Mouse (Mus musculus) forebrain, embryonic 11.5 days (tissue): Measurements from ENCODE around the gene Casq2. TPM values are rescaled to one million over a fixed set of nuclear protein-coding genes. Genes with fewer than 3 reads are reported as not detected.
A peak's percentile ranks its signal among the peaks of the same experiment; 100 is the strongest.

Experiments used
- ATAC-seq: fragments of 200-750 bp; cut with Nextera tagmentation; replicated peaks from 2 replicates; pipeline ENCODE4 v1.8.0; 2017; ENCODE audit warnings: moderate TSS enrichment; ENCODE audit not compliant: low FRiP score
- DNase-seq: peaks from one replicate; pipeline ENCODE4 v3.0.0-alpha.2; 2017; ENCODE audit warnings: low spot score
- H3K27ac ChIP-seq: fragments of 300-500 bp; sonication (generic); 2 replicates; pipeline ENCODE4 v1.5.1; 2014; ENCODE audit warnings: low read depth, low read length
- H3K27me3 ChIP-seq: fragments of 300-500 bp; sonication (generic); 2 replicates; pipeline ENCODE4 v1.6.1; 2014; ENCODE audit warnings: mild to moderate bottlenecking, low read length, mixed read lengths; ENCODE audit not compliant: control insufficient read depth, insufficient read depth
- H3K36me3 ChIP-seq: fragments of 300-500 bp; sonication (generic); 2 replicates; pipeline ENCODE4 v1.6.1; 2014; ENCODE audit warnings: mild to moderate bottlenecking, low read length, moderate library complexity, mixed read lengths; ENCODE audit not compliant: control insufficient read depth, insufficient read depth
- H3K4me1 ChIP-seq: fragments of 300-500 bp; sonication (generic); replicated peaks from 2 replicates; pipeline ENCODE4 v1.6.1; 2014; ENCODE audit warnings: low read length, mixed read lengths; ENCODE audit not compliant: control insufficient read depth, insufficient read depth
- H3K4me2 ChIP-seq: fragments of 300-500 bp; sonication (generic); 2 replicates; pipeline ENCODE4 v1.6.1; 2014; ENCODE audit warnings: low read depth, mild to moderate bottlenecking, low read length, moderate library complexity, mixed read lengths; ENCODE audit not compliant: severe bottlenecking
- H3K4me3 ChIP-seq: fragments of 300-500 bp; sonication (generic); 2 replicates; pipeline ENCODE4 v1.5.1; 2014; ENCODE audit warnings: low read depth, low read length
- H3K9ac ChIP-seq: fragments of 300-500 bp; sonication (generic); 2 replicates; pipeline ENCODE4 v1.6.1; 2014; ENCODE audit warnings: low read length
- H3K9me3 ChIP-seq: fragments of 300-500 bp; sonication (generic); 2 replicates; pipeline ENCODE4 v1.6.1; 2016; ENCODE audit warnings: low read length, mixed read lengths; ENCODE audit not compliant: control insufficient read depth
- WGBS: fragments of 180-500 bp; shearing (Covaris S2); extraction: QIAGEN DNeasy Blood & Tissue Kit; methylation state at CpG from one replicate; pipeline ENCODE4 v1.1.7; 2014; 5-methylcytosine and 5-hydroxymethylcytosine counted together
- polyA plus RNA-seq: library from polyadenylated mRNA; unstranded; fragments of >200 nt; fragmentation: Nextera tagmentation; extraction: Ambion mirVana; gene quantifications from 2 replicates; pipeline ENCODE4 v1.2.1, GENCODE M21; 2014

Casq2 gene
- polyA plus RNA-seq: not detected in 2 replicates

DNA sequence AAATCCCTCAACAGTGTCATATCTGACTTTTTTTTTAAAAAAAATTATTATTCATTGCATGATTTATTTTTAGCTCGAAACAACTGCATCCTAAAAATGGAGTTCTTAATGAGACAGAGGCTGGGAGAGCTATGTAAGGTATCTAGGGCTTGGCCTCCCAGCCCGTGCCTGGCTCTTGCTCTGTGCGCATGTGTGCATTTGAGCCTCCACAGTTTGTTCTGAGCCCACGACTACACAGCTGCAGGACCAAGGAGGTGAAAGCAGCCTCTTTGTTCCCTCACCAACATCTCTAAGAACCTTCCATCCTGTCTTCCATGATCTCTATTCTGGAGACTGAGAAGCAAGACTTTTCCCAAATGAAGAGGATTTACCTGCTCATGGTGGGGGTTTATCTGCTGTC, at the start of gene Casq2:
Gene Casq2 (plus strand): TSS at position 133 of the 400 bp plus-strand sequence.
- Histone ChIP-seq H3K9ac (no peak within 1 kb of the TSS), H3K4me2 (no peak within 1 kb of the TSS), H3K4me1 (0 out of 2 replicates have a peak, but pooled peaks cover 2% of the 10 kb centered on the region), H3K36me3 (no peaks in the 10 kb centered on the region), H3K9me3 (no peaks in the 10 kb centered on the region), H3K4me3 (no peak within 1 kb of the TSS), H3K27ac (no peak within 1 kb of the TSS), H3K27me3 (peaks cover 2% of the 10 kb centered on the region; the same call in 1 of the 2 replicates)
- no peak for ATAC-seq
- WGBS: 81% methylated on average over 4 of the region's 4 CpGs
- no peak for DNase-seq

DNA sequence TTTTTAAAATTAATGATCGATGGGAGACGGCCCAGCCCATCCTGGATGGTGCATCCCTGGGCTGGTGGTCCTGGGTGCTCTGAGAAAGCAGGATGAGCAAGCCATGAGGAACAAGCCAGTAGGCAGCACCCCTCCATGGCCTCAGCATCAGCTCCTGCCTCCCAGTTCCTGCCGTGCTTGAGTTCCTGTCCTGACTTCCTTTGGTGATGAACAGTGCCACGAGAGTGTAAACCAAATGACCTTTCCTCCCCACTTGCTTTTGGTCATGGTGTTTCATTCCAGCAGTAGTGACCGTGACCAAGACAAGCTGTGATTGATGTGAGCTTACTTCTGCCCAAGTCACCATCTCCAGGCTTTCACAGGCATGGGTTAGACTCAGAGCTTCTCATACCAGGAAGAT, 48.4 kb upstream of the Casq2 start:
- H3K4me2 ChIP-seq: no peak overlapping the region
- no peak overlapping the region for H3K9ac ChIP-seq
- no peaks in the 10 kb centered on the region for H3K9me3 ChIP-seq
- no peaks in the 10 kb centered on the region for H3K27me3 ChIP-seq
- no peaks in the 10 kb centered on the region for H3K36me3 ChIP-seq
- no peak overlapping the region for H3K27ac ChIP-seq
- no peak for ATAC-seq
- WGBS: 96% methylated on average over 5 of the region's 5 CpGs
- DNase-seq: no peak
- H3K4me1 ChIP-seq: no peaks in the 10 kb centered on the region
- H3K4me3 ChIP-seq: no peak overlapping the region

DNA sequence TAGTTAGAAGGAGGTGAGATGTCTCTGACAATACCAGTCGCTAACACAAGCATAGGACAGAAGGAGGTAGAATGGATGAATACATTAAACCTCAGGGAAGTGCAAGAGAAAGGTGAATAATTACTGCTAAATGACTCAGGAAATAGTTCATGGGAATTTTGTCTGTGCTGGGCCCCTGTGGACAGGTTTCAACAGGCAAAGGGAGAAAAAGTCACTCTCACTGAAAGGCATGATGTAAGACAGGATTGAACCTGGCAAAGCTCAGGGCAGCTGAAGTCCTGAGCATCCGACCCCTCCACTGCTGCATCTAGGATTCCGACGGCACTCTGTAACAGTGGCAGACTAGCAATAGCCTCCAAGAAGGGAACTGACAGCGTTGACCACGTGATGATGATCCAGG, 47.6 kb upstream of the Casq2 start:
- Histone ChIP-seq H3K9ac (no peak overlapping the region), H3K9me3 (no peaks in the 10 kb centered on the region), H3K27me3 (no peaks in the 10 kb centered on the region), H3K36me3 (no peaks in the 10 kb centered on the region), H3K4me3 (no peak overlapping the region), H3K27ac (no peak overlapping the region), H3K4me1 (no peaks in the 10 kb centered on the region), H3K4me2 (no peak overlapping the region)
- no peak for ATAC-seq
- WGBS: 86% methylated on average over 6 of the region's 6 CpGs
- no peak for DNase-seq

DNA sequence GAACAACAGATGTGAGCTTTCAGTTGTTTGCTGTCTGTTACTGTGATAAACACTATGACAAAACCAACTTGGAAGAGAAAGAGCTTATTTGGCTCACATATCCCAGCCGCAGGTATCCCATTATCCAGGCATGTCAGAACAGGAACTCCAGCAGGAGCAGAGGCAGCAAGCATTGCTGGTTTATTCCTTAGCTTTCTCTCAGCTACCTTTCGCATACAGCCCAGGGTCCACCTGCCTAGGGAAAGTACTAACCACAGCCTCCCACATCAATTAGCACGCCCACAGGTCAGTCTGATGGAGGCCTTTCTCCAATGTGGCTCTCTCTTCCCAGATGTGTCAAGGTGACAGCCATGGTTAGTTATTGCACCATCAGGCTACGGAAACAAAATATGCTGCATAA, 44.6 kb upstream of the Casq2 start:
- Histone ChIP-seq H3K36me3 (no peaks in the 10 kb centered on the region), H3K4me2 (no peak overlapping the region), H3K4me1 (no peaks in the 10 kb centered on the region), H3K9me3 (no peaks in the 10 kb centered on the region), H3K27ac (no peak overlapping the region), H3K27me3 (no peaks in the 10 kb centered on the region), H3K9ac (no peak overlapping the region), H3K4me3 (no peak overlapping the region)
- WGBS: 91% methylated on average over 4 of the region's 4 CpGs
- ATAC-seq (no peak), DNase-seq (no peak)

DNA sequence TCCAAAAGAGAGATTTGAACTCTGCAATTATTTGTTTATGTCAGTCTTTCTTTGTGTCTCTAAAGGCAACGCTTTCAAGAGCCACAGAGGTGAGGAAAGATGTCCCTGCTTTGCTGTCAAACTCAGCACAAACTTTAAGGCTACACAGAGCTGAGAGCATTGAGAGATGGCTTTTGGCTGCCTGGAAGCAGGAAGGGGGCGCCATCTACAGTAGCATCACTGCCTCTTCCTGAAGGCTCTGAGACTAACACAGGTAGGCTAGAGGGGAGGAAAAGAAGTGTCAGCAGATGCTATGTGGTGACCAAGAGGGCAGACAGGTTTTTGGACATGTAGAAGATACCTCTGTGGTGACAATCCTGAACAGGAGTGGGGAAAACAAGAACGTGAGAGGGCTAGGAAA, 41.1 kb upstream of the Casq2 start:
- Histone ChIP-seq H3K27me3 (no peaks in the 10 kb centered on the region), H3K9ac (no peak overlapping the region), H3K36me3 (no peaks in the 10 kb centered on the region), H3K4me1 (no peaks in the 10 kb centered on the region), H3K4me2 (no peak overlapping the region), H3K4me3 (no peak overlapping the region), H3K27ac (no peak overlapping the region), H3K9me3 (no peaks in the 10 kb centered on the region)
- WGBS: 31% methylated on average over 3 of the region's 3 CpGs
- DNase-seq (no peak), ATAC-seq (no peak)

DNA sequence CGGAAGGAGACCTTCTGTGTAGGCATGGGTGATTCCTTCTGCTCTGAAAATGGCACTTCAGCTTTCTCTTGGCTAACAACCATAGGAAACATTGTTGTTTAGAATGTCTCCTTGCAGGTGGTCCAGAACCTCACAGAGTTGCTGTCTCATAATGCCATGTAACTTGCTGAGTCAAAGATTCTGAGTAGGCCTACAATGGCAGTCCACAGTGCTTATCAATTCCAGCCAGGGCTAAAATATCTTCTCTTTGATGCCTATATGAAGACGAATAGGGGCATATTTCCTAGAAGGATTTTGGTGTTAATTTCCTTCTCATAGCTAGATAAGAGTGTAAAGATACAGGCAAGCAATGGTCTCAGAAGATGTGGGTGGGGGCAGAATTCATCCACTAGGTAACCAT, 38.7 kb upstream of the Casq2 start:
- no peak overlapping the region for H3K27ac ChIP-seq
- no peaks in the 10 kb centered on the region for H3K4me1 ChIP-seq
- 94% methylated on average over 2 of the region's 2 CpGs for WGBS
- H3K4me2 ChIP-seq: no peak overlapping the region
- no peaks in the 10 kb centered on the region for H3K27me3 ChIP-seq
- H3K36me3 ChIP-seq: no peaks in the 10 kb centered on the region
- no peak overlapping the region for H3K4me3 ChIP-seq
- ATAC-seq (no peak), DNase-seq (no peak)
- no peak overlapping the region for H3K9ac ChIP-seq
- no peaks in the 10 kb centered on the region for H3K9me3 ChIP-seq

DNA sequence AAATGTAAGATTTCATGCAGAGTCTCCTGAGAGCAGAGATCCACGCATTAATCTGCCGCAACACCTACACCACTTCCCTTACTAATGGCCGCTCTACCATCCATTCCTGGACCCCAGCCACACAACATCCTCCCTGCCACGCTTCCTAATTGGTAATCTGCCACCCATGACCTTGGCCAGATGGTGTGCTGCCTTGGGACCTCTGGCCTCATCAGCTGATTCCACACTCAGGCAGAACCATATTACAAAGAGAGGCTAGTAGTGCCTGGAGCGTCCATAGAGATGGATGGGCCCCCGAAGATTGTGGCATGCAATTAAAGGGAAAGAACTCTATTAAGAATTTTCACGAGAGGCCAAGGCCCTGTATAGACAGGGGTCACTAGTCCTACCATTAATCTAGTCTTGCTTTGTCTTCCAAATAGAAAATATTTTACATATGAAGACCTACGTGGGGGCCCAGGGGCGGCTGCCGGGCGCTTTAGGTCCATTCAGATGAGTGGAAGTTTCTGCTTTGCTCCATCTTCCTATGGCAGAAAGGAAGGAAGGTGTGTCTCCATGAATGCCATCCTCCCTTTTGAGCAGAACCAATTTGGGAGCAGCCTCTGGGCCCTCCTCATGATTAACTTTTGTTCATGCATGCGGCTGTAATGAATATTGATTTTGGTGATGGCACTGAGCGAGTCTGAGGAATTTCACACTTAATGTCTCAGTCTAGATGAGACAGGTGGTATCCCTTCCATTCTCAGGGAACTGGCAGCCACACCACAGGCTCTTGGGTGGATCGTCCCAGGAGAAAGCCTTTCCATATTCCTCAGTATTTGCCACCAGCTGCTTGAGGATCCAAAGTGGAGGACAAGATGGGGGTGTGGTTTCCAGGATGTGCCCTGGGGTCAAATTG, 36.8 kb upstream of the Casq2 start:
- no peaks in the 10 kb centered on the region for H3K4me1 ChIP-seq
- H3K27me3 ChIP-seq: no peaks in the 10 kb centered on the region
- H3K27ac ChIP-seq: 0 out of 2 replicates have a peak overlapping the region, but pooled peaks have one; percentile 12
- ATAC-seq: peak; percentile 70; the same call in 1 of the 2 replicates
- no peak overlapping the region for H3K4me2 ChIP-seq
- H3K9me3 ChIP-seq: no peaks in the 10 kb centered on the region
- no peaks in the 10 kb centered on the region for H3K36me3 ChIP-seq
- 77% methylated on average over 14 of the region's 14 CpGs for WGBS
- no peak for DNase-seq
- H3K9ac ChIP-seq: no peak overlapping the region
- no peak overlapping the region for H3K4me3 ChIP-seq

DNA sequence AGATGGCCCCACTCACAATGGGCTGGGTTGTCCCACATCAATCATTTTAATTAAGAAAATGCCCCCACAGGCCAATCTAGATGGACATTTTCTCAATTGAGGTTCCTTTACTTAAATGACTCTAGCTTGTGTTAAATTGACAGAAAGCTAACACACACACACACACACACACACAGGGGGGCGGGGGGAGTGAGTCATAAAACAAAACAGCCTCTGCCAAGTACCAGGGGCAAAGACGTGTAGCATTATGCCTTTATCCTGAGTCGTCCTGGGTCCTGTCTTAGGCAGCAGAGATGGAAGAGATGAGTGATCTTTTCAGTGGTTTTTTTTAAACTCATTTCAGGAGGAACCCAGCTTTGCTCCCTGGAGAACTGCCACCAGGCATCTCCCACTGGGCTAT, 34.2 kb upstream of the Casq2 start:
- ATAC-seq: no peak

DNA sequence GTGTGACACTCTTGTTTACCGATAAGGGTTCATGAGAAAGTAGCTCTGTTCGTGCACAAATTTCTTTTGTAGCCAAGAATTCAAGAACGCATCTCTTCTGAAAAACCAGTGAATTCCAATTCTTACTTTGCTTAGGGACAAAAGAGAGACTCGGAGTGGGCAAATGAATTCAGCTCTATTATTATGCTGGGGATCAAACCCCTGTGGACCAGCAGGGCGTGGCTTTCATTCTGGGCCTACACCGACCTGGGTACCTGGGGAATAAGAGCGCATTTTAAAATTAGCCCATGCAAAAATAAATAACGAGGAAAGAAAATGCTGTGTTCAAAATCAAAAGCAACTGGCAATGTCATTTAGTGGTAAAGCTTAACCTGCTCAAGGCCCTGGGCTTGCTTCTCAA, 32.9 kb upstream of the Casq2 start:
- no peaks in the 10 kb centered on the region for H3K36me3 ChIP-seq
- no peak overlapping the region for H3K4me2 ChIP-seq
- H3K4me3 ChIP-seq: no peak overlapping the region
- H3K9ac ChIP-seq: no peak overlapping the region
- no peaks in the 10 kb centered on the region for H3K27me3 ChIP-seq
- no peaks in the 10 kb centered on the region for H3K9me3 ChIP-seq
- WGBS: 22% methylated on average over 8 of the region's 8 CpGs
- no peaks in the 10 kb centered on the region for H3K4me1 ChIP-seq
- DNase-seq: no peak
- no peak overlapping the region for H3K27ac ChIP-seq
- ATAC-seq: no peak

More for the DNA sequence above, 34.2 kb upstream of the Casq2 start:
- Histone ChIP-seq H3K4me1 (no peaks in the 10 kb centered on the region), H3K27ac (no peak overlapping the region), H3K36me3 (no peaks in the 10 kb centered on the region), H3K9me3 (no peaks in the 10 kb centered on the region), H3K9ac (no peak overlapping the region), H3K27me3 (no peaks in the 10 kb centered on the region), H3K4me2 (no peak overlapping the region), H3K4me3 (no peak overlapping the region)
- 56% methylated on average over 3 of the region's 3 CpGs for WGBS
- no peak for DNase-seq
